Mouse (Mus musculus) heart, adult 9 months (tissue): Measurements from ENCODE around the gene Zcchc24.
A peak's percentile ranks its signal among the peaks of the same experiment; 100 is the strongest.

ENCODE experiments used
- DNase-seq, 2 experiments: peaks; one replicate each; pipeline ENCODE4 v3.0.0; 2022; ENCODE audit warnings: low spot score in 2 of 2

Gene Zcchc24

GRCm38 (mm10) chr14:25747996-25748756, 20.7 kb downstream of the Zcchc24 start:
- no peak for DNase-seq

DNA sequence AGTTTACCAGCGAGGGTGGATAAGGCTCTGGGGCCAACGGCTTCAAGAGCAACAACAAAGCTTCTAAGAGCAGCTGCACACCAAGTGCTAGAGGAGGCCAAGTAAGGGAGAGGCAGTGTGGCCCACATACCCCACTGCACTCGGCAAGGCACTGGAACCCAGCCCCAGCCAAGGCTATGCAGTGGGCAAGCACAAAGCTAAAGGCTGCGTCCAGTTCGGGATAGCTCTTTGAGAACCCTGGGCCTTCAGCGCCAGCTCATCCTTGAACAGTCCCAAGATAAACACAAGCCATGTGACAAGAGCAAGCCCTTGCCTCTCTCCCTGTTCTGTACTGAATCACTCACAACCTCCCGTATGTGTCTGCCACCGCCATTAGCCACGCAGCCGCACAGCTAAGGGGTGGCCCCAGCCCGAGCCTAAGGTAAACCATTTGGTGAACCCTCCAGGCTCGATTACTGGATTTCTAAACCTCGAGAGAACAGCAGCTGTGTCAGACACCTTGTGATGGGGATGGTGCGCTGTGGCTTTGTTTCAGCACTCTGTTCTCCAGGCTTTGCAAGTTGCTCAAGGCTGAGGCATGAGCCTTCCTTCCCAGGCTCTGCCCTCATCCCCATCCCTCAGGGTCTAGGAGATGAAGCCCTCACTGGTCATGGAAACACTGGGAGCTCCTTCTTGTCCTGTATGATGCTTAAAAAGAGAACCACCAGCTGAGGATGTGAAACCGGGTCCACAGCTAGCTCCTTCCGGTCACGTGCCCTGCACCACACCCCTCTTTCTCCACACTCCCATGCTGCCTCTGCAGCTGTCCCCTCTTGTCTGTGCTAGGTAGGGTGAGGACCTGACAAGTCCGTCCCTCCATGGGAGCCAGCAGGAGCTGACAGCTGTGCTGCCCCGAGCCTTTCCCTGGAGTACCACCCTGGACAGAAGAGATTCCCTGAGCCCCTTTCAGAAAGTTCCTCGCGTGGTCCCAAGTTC, 21.6 kb downstream of the Zcchc24 start:
- peak; percentile 57 to 75 for DNase-seq

- no peak for DNase-seq
Measured at GRCm38 (mm10) chr14:25746371-25746770, 22.5 kb downstream of the Zcchc24 start.

DNA sequence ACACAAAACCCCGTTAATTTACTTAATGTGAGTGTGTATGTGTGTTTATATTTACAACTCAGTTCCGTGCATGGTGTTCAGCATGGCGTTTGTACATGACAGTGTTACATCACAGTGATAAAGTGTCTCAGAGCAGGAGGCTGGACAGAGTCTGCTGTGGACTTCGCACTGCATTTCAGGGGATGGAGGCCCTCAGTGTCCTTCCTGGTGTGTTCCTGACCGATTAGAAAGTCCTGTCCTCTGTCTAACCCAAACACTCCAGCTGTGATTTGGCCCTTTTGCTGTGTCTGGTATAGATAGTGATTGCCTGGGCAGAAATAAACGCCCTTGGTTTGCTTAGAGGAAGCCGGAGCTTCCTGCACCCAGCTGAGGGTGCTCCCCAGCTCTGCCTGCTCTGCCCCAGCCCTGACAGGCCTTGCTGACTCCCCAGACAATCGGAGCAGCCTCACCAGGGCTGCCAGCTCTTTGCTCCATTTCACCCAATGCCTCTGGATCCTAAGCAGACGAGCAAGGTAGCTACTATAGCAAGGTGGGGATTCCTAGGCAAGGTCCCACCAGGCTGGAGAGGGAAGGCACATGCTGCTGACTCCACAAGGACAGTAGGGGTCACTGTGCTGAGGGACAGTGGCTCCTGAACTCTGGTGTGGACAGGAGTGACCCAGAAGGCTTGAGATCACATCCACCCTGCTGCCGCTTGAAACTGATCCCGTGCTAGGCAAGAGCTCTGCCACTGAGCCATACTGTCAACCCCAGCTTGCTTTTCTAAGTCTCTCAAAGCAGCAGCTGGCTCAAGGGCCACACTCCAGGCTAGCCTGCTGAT, 23.3 kb downstream of the Zcchc24 start:
- peak in 1 of 2 experiments; percentile 54 for DNase-seq

DNA sequence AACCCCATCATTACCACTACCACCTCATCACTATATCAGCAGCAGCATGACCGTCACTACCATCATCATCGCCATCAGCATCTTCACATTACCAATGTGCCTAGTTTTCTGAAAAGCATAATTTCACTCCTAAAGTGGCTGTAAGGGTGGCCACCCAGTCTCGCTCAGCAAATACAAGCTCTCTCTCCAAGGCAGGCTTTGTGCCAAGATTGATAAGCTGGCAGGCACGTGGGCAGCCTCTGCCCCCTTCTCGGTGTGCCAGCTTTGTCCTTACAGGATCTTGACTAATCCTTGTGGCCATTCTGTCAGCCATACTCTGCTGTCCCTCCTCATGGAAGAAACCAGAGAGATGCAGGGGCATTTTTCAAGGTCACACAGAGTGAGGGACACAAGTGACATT, 25.9 kb downstream of the Zcchc24 start:
- no peak for DNase-seq

DNA sequence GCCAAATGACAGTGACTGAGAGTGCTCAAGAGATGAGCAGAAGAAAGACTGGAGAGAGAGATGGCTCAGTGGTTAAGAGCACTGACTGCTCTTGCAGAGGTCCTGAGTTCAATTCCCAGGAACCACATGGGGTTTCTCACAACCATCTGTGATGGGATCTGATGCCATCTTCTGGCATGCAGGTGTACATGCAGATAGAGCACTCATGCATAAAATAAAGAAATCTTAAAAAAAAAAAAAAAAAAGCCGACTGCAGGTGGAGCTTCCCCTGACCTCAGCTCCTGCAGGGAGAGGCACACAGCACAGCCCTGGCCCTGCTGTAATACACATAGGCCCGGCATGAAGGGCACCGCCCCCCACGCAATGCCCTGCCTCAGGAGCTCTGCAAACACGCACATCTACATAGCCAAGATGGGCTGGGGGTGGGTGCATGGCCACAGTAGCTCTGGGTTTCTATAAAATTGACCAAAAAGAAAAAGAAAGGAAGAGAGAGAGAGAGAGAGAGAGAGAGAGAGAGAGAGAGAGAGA, 26.9 kb downstream of the Zcchc24 start:
- DNase-seq: no peak

GRCm38 (mm10) chr14:25741211-25741610, 27.6 kb downstream of the Zcchc24 start:
- DNase-seq: no peak

- DNase-seq: no peak
Measured at GRCm38 (mm10) chr14:25739957-25740565, 28.8 kb downstream of the Zcchc24 start.

GRCm38 (mm10) chr14:25738591-25739001, 30.2 kb downstream of the Zcchc24 start:
- peak; percentile 73 to 74 for DNase-seq

DNA sequence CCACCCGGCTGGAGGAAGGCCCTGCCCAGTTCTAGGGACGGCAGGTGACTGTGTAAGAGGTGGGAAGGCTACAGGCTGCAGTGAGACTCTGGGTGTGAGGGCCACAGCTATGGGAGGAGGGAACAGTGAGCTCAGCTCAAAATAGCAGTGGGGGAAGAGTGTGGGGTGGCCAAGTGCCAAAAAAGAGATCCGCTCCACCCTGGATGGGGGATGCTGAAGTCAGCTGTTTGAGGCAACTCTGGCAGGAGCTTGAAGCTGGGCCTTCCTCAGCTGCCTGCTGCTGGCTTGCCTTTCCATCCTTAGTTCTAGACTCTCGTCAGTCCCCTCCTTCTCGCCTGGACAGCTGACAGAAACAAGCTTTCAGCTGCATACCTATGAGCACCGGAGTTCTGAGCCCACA, 32.2 kb downstream of the Zcchc24 start:
- peak; percentile 89 to 91 for DNase-seq

GRCm38 (mm10) chr14:25736140-25736539, 32.7 kb downstream of the Zcchc24 start:
- DNase-seq: no peak

GRCm38 (mm10) chr14:25734736-25735716, 33.8 kb downstream of the Zcchc24 start:
- peak; percentile 69 to 71 for DNase-seq

DNA sequence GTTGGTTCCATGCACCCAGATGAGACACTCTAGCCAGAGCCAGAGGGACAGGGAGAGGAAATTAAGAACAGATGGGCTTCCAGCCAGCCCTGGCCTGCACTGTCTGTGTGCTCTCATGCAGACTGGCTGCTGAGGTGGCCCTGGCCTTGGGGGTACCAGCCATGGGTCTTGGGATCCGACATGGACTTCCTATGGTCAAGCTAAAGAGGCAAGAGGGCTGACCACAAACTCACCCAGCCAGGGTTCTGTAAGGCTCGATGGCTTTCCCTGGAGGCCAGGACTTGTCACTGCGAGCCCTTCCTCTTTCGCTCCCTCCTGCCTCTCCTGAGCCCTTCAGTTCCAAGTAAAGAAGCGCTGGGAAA, 41.7 kb downstream of the Zcchc24 start:
- DNase-seq: no peak

DNA sequence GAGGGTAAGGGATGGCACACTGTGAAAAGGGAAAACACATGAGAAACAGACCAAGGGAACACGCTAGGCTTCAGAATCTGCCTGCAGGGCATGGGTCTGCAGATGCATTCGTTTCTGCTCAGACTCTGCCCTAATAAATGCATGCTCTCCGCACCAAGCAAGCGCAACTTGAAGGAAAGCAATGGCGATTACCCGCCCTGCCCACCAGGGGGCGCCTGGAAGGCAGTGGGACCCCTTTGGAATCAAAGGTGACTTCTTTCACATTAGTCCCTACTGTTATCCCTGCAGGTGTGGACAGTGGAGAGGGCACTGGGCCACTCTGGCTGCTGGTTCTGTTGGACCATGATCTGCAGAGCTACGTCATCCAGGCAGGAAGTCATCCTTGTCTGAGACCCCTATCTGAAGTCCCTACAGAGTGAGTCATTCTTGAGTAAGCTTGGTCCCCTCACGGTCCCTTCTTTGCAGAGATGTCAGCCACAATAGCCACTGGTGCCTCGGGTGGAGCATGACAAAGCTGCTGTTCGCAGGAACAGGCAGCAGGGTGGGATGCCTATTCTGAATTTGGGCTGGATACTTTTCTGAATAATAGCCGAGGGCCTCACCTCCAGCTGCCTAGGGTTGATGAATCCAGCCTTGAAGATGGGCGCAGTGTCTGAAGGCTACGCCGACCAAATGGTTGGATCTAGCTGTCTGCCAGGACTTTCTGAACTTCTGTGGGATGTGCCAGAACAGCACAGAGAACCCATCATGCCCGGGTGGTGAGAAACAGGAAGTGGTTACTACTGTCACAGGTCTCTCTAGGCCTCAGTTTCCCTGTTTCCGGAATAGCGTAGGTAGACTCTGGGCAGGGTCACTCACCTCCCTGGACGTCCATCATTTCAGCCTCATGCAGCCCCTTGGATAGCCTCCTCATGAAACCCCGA, 42.4 kb downstream of the Zcchc24 start:
- no peak for DNase-seq

DNA sequence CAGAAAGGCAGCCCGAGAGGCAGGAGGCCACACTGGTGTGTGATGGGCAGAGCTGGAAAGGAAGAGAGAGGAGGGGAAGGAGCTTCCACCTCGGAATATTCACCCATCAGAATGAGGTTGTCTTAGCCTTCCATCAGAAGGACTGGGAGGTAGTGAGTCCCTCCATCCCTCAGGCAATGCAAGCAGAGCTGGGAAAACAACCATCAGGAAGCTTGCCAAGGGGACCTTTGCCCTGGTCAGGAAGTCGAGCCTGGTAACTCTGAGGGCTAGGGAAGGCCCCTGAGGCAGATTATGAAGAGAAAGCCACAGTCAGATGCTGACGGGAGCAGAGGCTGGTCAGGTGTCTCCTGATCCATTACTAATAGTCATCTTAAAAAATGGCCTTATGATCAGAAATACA, 43.1 kb downstream of the Zcchc24 start:
- no peak for DNase-seq

DNA sequence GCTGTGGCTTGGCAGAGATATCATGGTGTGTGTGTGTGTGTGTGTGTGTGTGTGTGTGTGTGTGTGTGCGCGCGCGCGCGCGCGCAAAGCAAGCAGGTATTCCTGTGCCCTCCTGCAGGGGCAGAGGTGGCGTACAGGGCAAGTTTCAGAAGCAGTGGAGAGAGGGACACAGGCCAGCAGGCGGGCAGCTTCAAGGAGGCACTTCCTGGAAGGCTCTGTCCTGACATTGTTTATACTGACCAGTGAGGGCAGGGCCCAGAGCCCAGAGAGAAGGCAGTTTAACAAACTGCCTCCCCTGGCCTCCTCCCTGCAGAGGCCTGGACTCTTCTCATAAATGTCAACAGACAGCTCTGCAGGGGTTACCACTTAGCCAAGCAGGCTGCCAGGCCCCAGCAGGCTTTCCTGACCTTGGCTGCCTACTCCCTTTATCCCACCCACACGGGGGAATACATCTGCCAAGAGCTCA, 43.8 kb downstream of the Zcchc24 start:
- DNase-seq: no peak

GRCm38 (mm10) chr14:25720962-25721707, 47.7 kb downstream of the Zcchc24 start:
- DNase-seq: no peak

GRCm38 (mm10) chr14:25719371-25719770, 49.5 kb downstream of the Zcchc24 start:
- no peak for DNase-seq
